Comparison of ENCODE assay signal across 8 mouse cellular contexts in the genomic region with DNA sequence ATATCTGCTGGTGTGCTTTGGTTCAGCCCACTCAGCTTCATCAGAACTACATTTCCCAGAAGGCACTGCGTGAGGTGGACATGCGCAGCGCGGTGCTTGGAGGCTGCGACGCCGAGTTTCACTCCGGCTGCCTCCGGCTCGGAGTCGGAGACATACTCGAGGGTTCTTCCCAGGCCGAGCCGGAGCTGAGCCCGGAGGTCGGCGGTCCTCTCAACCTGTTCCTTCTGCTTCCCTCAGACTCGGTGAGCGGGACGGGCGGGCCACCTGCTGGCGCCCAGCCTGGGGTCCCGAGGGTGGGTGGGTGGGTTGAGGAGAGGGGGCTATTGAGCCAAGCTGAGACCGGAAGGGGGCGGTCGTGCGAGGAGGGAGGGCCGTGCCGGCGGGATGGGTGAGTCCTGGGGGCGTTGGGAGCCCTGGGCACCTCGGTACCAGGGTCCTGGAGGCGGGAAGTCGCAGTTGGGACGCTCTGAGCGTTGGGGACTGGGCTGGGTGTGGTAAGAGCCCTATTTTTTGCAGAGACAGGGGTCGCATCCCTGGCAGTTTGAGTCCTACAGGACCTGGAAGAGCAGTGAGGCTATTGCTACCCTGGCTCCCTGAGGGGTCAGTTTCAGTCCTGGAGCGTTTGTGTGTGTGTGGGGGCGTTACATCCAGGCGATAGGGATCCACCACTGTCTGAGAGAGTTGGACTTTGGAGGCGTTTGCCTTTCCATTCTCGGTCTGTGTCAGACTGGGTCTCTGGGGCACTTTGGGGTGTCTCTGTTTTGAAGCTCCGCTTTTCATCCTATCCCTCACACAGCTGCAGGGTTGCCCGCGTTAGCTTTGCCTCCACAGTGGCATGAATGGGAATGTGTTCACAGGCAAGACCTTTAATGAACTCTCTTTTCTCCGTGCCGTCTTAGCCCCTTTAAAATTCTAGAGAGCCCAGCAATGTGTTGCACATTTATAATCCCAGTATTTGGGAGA. TPM values are rescaled to one million over a fixed set of nuclear protein-coding genes. Genes with fewer than 3 reads are reported as not detected.
A peak's percentile ranks its signal among the peaks of the same experiment; 100 is the strongest.
DNase-seq lines count a peak whose midpoint lies in the region; ATAC-seq and TF ChIP-seq lines count a peak whose summit lies in the region.

A gene (plus strand): TSS at position 76 of the 963 bp plus-strand sequence.

- peaks cover 9% of the 10 kb centered on the region for H3K4me1 ChIP-seq in embryonic facial prominence, embryonic 13.5 days
- H3K4me1 ChIP-seq in heart, adult 2 months (ENCODE audit: control insufficient read depth, insufficient read depth, low read length): no peaks in the 10 kb centered on the region
- peaks cover 17% of the 10 kb centered on the region for H3K4me1 ChIP-seq in limb, embryonic 13.5 days
- peaks cover 11% of the 10 kb centered on the region for H3K4me1 ChIP-seq in midbrain, embryonic 16.5 days (ENCODE audit: control insufficient read depth, insufficient read depth, low read length)

- intact Hi-C loops in heart, adult 2 months (cut with DNase I): loop anchor here (5.0 kb wide), 1 partner anchor 917 kb away; no protein-coding TSS in a partner anchor

- peak; percentile 93 for TF ChIP-seq POLR2A in heart, adult 2 months (IDR thresholded peaks at IDR 0.05; ENCODE audit: insufficient read depth, low read depth, low read length)

- peak within 1 kb of the TSS; percentile 78 for H3K4me3 ChIP-seq in embryonic facial prominence, embryonic 13.5 days
- peak within 1 kb of the TSS; percentile 88 for H3K4me3 ChIP-seq in heart, adult 2 months
- peak within 1 kb of the TSS; percentile 77 for H3K4me3 ChIP-seq in limb, embryonic 13.5 days
- peak within 1 kb of the TSS; percentile 80 for H3K4me3 ChIP-seq in midbrain, embryonic 16.5 days (ENCODE audit: low read depth, low read length)

- H3K27ac ChIP-seq in embryonic facial prominence, embryonic 13.5 days: peak within 1 kb of the TSS; percentile 89
- peak within 1 kb of the TSS; percentile 94 for H3K27ac ChIP-seq in heart, adult 2 months
- H3K27ac ChIP-seq in limb, embryonic 13.5 days: peak within 1 kb of the TSS; percentile 89
- peak within 1 kb of the TSS; percentile 86 for H3K27ac ChIP-seq in midbrain, embryonic 16.5 days (ENCODE audit: low read length)

- DNase-seq in 3134 (ENCODE audit: extremely low read depth, insufficient read length, low spot score): peak; percentile 84
- peak; percentile 90 to 93 for DNase-seq in adrenal gland, postnatal 36 days
- peak; percentile 91 for DNase-seq in heart, adult 2 months
- peak; percentile 83 to 89 for DNase-seq in kidney, adult 8-10 months
- peak; percentile 83 to 92 for DNase-seq in spleen, postnatal 10 days (ENCODE audit: low spot score in 2 of 2)

- TF ChIP-seq CTCF in heart, adult 2 months (IDR thresholded peaks at IDR 0.05): peak; percentile 58

- no peaks in the 10 kb centered on the region for H3K9me3 ChIP-seq in embryonic facial prominence, embryonic 13.5 days
- no peaks in the 10 kb centered on the region for H3K9me3 ChIP-seq in limb, embryonic 13.5 days
- H3K9me3 ChIP-seq in midbrain, embryonic 16.5 days (replicated peaks; ENCODE audit: control insufficient read depth, low read length, poor library complexity, severe bottlenecking): no peaks in the 10 kb centered on the region

- peak; percentile 89 for ATAC-seq in embryonic facial prominence, embryonic 13.5 days (ENCODE audit: insufficient number of reproducible peaks, insufficient read depth, low FRiP score, low TSS enrichment, low read depth)
- peak; percentile 95 for ATAC-seq in limb, embryonic 13.5 days (ENCODE audit: low FRiP score, low read depth)
- peak; percentile 94 for ATAC-seq in midbrain, embryonic 16.5 days

- no peak for TF ChIP-seq EP300 in heart, adult 2 months (IDR thresholded peaks at IDR 0.05; ENCODE audit: insufficient read depth, low read depth, low read length)

- H3K36me3 ChIP-seq in embryonic facial prominence, embryonic 13.5 days: peaks cover 37% of the 10 kb centered on the region
- no peaks in the 10 kb centered on the region for H3K36me3 ChIP-seq in heart, adult 2 months (ENCODE audit: control insufficient read depth, insufficient read depth, low read length)
- H3K36me3 ChIP-seq in limb, embryonic 13.5 days: peaks cover 37% of the 10 kb centered on the region
- peaks cover 5% of the 10 kb centered on the region; the same call in 1 of the 2 replicates for H3K36me3 ChIP-seq in midbrain, embryonic 16.5 days (ENCODE audit: control insufficient read depth, insufficient read depth, low read length)

- peak within 1 kb of the TSS; percentile 90 for H3K9ac ChIP-seq in embryonic facial prominence, embryonic 13.5 days
- H3K9ac ChIP-seq in heart, adult 2 months (ENCODE audit: low read depth, low read length): peak within 1 kb of the TSS; percentile 85
- H3K9ac ChIP-seq in limb, embryonic 13.5 days: peak within 1 kb of the TSS; percentile 85
- peak within 1 kb of the TSS; percentile 81 for H3K9ac ChIP-seq in midbrain, embryonic 16.5 days (ENCODE audit: low read depth, low read length)

- peak within 1 kb of the TSS; percentile 82 for H3K4me2 ChIP-seq in embryonic facial prominence, embryonic 13.5 days
- peak within 1 kb of the TSS; percentile 84 for H3K4me2 ChIP-seq in limb, embryonic 13.5 days (replicated peaks)
- H3K4me2 ChIP-seq in midbrain, embryonic 16.5 days (ENCODE audit: low read length): peak within 1 kb of the TSS; percentile 74

- 1% methylated on average over 47 of the region's 47 CpGs for WGBS in embryonic facial prominence, embryonic 13.5 days
- 2% methylated on average over 47 of the region's 47 CpGs for WGBS in heart, adult 2 months
- 1% methylated on average over 47 of the region's 47 CpGs for WGBS in limb, embryonic 13.5 days
- 1% methylated on average over 44 of the region's 47 CpGs for WGBS in midbrain, embryonic 16.5 days

- H3K79me2 ChIP-seq in heart, adult 2 months (replicated peaks; ENCODE audit: control insufficient read depth, insufficient read depth, low read length): no peaks in the 10 kb centered on the region

- no peaks in the 10 kb centered on the region for H3K27me3 ChIP-seq in embryonic facial prominence, embryonic 13.5 days
- H3K27me3 ChIP-seq in heart, adult 2 months (ENCODE audit: control insufficient read depth, insufficient read depth, low read length): no peaks in the 10 kb centered on the region
- H3K27me3 ChIP-seq in limb, embryonic 13.5 days: no peaks in the 10 kb centered on the region
- no peaks in the 10 kb centered on the region for H3K27me3 ChIP-seq in midbrain, embryonic 16.5 days (ENCODE audit: control insufficient read depth, insufficient read depth, low read depth, low read length)

RNA-seq across cellular contexts. Expression of the gene that starts here (rescaled TPM):
- 10 to 100 TPM; 13.3 to 17.1 TPM for total RNA-seq in adrenal gland, postnatal 36 days (2021)
- 31.0 and 34.8 TPM in 2 replicates for polyA plus RNA-seq in embryonic facial prominence, embryonic 13.5 days (2015; fragmentation: Nextera tagmentation; extraction: Ambion mirVana)
- total RNA-seq in heart, adult 2 months (2021): 1 to 10 TPM; 6.3 to 7.3 TPM
- polyA plus RNA-seq in heart, adult 2 months (2012; rRNA removed): 9.7 and 10.9 TPM in 2 replicates
- 35.2 and 37.9 TPM in 2 replicates for polyA plus RNA-seq in limb, embryonic 13.5 days (2015; fragmentation: Nextera tagmentation; extraction: Ambion mirVana)
- 24.0 and 26.1 TPM in 2 replicates for polyA plus RNA-seq in midbrain, embryonic 16.5 days (2015; fragmentation: Nextera tagmentation; extraction: Ambion mirVana)

Comparison
In these comparisons a context has a peak if more than half of its experiments do, and no peak if none do; other contexts are left out.
1. Peak in every context shown above with its lines: DNase-seq, ATAC-seq, H3K4me3 ChIP-seq and H3K27ac ChIP-seq.